Mouse (Mus musculus) limb, embryonic 13.5 days (tissue): ENCODE data around the gene Krt80. TPM values are rescaled to one million over a fixed set of nuclear protein-coding genes. Genes with fewer than 3 reads are reported as not detected.
"Not testable (repeated sequence)": the region's sequence is repeated elsewhere in the genome, so short reads cannot be mapped to it uniquely, and the experiment has no call there.

ENCODE experiments used
- ATAC-seq: fragments of 200-750 bp; cut with Nextera tagmentation; 2 replicates; pipeline ENCODE4 v1.8.0; 2017; ENCODE audit warnings: low read depth, moderate number of reproducible peaks, moderate TSS enrichment; ENCODE audit not compliant: low FRiP score
- H3K27ac ChIP-seq: fragments of 300-500 bp; sonication (generic); 2 replicates; pipeline ENCODE4 v1.5.1; 2015; ENCODE audit warnings: inconsistent platforms, mild to moderate bottlenecking, moderate library complexity
- H3K27me3 ChIP-seq: fragments of 300-500 bp; sonication (generic); 2 replicates; pipeline ENCODE4 v1.6.1; 2015; ENCODE audit warnings: mild to moderate bottlenecking, inconsistent platforms
- H3K36me3 ChIP-seq: fragments of 300-500 bp; sonication (generic); 2 replicates; pipeline ENCODE4 v1.6.1; 2015; ENCODE audit warnings: inconsistent platforms, mild to moderate bottlenecking, moderate library complexity
- H3K4me1 ChIP-seq: fragments of 300-500 bp; sonication (generic); 2 replicates; pipeline ENCODE4 v1.6.1; 2015; ENCODE audit warnings: inconsistent platforms
- H3K4me2 ChIP-seq: fragments of 300-500 bp; sonication (generic); replicated peaks from 2 replicates; pipeline ENCODE4 v1.6.1; 2015; ENCODE audit warnings: inconsistent platforms, mild to moderate bottlenecking, moderate library complexity
- H3K4me3 ChIP-seq: fragments of 300-500 bp; sonication (generic); 2 replicates; pipeline ENCODE4 v1.5.1; 2015; ENCODE audit warnings: moderate library complexity, mild to moderate bottlenecking, inconsistent platforms
- H3K9ac ChIP-seq: fragments of 300-500 bp; sonication (generic); 2 replicates; pipeline ENCODE4 v1.6.1; 2015; ENCODE audit warnings: mild to moderate bottlenecking, inconsistent platforms
- H3K9me3 ChIP-seq: fragments of 300-500 bp; sonication (generic); 2 replicates; pipeline ENCODE4 v1.6.1; 2016; ENCODE audit warnings: inconsistent platforms
- WGBS: fragments of 180-500 bp; shearing (Covaris S2); methylation state at CpG from one replicate; pipeline ENCODE4 v1.1.7; 2015; 5-methylcytosine and 5-hydroxymethylcytosine counted together
- polyA plus RNA-seq: library from polyadenylated mRNA; unstranded; fragments of >200 nt; fragmentation: Nextera tagmentation; extraction: Ambion mirVana; gene quantifications from 2 replicates; pipeline ENCODE4 v1.2.1, GENCODE M21; 2015

Gene Krt80
- polyA plus RNA-seq, 1 experiment from 2014 or later, result 1.0 TPM

DNA sequence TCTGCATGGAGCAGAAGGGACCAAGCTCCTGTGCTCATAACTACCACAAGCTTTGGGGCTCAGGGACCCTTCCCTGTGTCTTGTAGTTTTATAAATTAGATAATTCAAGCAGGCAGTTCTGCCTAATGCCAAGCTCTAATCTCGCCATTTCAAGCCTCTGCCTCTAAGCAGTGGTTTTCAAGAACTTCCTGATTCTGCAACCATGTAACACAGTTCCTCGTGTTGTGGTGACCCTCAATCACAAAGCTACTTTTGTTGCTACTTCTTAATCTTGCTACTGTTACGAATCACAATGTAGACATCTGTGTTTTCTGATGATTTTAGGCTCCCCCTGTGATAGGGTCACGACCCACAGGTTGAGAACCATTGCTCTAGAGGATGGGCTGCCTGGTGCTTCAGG, 36.3 kb downstream of the Krt80 start:
- no peak overlapping the region for H3K27ac ChIP-seq
- no peaks in the 10 kb centered on the region for H3K9me3 ChIP-seq
- H3K36me3 ChIP-seq, result no peaks in the 10 kb centered on the region
- peaks cover 24% of the 10 kb centered on the region for H3K4me1 ChIP-seq
- no peak for ATAC-seq
- H3K9ac ChIP-seq, result no peak overlapping the region
- 58% methylated on average over 4 of the region's 4 CpGs for WGBS
- peaks cover 23% of the 10 kb centered on the region for H3K27me3 ChIP-seq
- no peak overlapping the region for H3K4me3 ChIP-seq
- H3K4me2 ChIP-seq, result no peak overlapping the region

DNA sequence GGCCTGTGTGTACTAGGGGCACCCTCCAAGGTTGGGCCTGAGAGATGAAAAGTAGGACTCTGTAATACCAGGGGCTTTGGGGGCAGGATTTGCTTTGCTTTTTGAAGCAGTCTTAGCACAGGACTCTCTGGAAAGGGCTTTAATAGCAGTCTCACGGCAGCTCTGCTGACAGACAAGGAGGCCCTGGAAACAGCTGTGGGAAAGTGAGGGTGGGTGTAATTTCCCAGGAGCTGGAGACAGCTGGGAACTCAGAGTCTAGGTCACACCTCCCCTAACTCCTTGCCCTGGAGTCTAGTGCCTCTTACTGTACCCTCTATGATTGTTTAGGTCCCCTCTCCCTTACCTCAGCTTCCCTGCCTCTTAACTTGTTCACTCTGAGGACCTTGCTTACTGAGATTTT, 36.8 kb downstream of the Krt80 start:
- H3K4me1 ChIP-seq, result peaks cover 24% of the 10 kb centered on the region
- 0% methylated on average over 1 of the region's 1 CpGs for WGBS
- 0 out of 2 replicates have a peak, but pooled peaks have one; percentile 6 for ATAC-seq
- no peaks in the 10 kb centered on the region for H3K36me3 ChIP-seq
- H3K27ac ChIP-seq, result peak overlapping the region; percentile 52; the same call in 1 of the 2 replicates
- no peaks in the 10 kb centered on the region for H3K9me3 ChIP-seq
- no peak overlapping the region for H3K4me3 ChIP-seq
- peak overlapping the region; percentile 19; the same call in 1 of the 2 replicates for H3K9ac ChIP-seq
- peaks cover 19% of the 10 kb centered on the region for H3K27me3 ChIP-seq
- H3K4me2 ChIP-seq, result no peak overlapping the region

DNA sequence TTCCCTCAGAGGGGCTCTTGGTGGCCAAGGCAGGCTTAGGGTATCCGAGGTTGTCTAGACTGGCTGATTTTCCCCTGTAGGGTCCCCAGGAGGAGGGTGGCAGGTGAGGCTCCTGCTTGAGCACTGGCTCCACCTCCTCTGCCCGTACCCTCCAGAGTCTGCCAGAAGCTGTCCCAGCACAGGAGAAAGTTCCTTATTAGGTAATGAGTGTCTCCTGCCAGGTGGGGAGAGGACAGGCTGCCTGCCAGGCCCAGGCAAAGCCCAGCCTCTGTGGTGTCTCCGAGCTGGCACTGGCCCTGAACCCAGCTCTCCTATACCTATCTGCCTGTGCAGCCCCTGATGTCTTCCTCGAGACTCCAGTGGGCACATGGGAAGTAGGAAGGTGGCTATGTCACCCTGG, 37.6 kb downstream of the Krt80 start:
- Histone ChIP-seq H3K9me3 (no peaks in the 10 kb centered on the region), H3K4me3 (no peak overlapping the region), H3K36me3 (no peaks in the 10 kb centered on the region), H3K4me2 (no peak overlapping the region), H3K27me3 (peaks cover 15% of the 10 kb centered on the region), H3K9ac (no peak overlapping the region), H3K27ac (no peak overlapping the region), H3K4me1 (peaks cover 25% of the 10 kb centered on the region)
- no peak for ATAC-seq
- 64% methylated on average over 4 of the region's 4 CpGs for WGBS

DNA sequence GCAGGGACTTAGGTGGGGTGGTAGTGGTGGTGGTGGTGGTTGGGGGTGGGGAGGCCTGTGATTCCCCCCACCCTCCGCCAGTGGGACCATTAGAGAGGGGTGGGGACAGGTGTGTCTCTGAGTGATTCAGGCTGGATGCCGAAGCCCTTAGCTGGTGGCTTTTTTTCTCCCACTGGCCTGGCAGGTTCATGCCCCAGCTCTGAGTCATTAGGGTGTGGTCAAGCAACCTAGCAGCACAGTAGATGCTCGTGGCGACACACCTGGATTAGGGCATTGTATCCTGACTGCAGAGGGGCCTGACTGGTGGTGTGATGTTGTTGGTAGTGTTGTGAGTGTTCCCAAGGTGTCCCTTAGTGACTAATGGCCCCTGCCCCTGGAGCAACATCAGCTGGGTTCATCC, 38.9 kb downstream of the Krt80 start:
- H3K4me2 ChIP-seq, result no peak overlapping the region
- H3K9me3 ChIP-seq, result no peaks in the 10 kb centered on the region
- no peaks in the 10 kb centered on the region for H3K36me3 ChIP-seq
- no peak overlapping the region for H3K9ac ChIP-seq
- no peak for ATAC-seq
- 81% methylated on average over 4 of the region's 4 CpGs for WGBS
- H3K4me3 ChIP-seq, result no peak overlapping the region
- H3K4me1 ChIP-seq, result peaks cover 26% of the 10 kb centered on the region
- peaks cover 2% of the 10 kb centered on the region for H3K27me3 ChIP-seq
- H3K27ac ChIP-seq, result no peak overlapping the region

DNA sequence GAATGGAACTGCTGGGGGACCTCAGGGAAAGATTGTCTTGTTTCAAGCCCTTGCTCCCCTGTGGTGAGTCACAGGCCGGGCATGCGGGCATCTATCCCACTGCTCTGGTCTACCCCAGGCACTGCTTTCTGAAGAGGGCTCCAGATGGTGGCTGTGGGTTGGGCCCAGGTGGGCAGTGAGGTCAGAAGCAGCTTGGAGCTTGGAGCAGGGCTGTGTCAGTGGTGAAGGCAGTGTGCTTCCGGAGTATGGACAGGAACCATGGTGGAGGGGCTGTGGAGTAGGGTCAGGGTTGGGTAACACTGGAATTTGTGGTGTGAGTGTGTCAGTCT, 40.4 kb downstream of the Krt80 start:
- H3K4me1 ChIP-seq, result peaks cover 26% of the 10 kb centered on the region
- H3K9me3 ChIP-seq, result no peaks in the 10 kb centered on the region
- 84% methylated on average over 3 of the region's 3 CpGs for WGBS
- peak overlapping the region; percentile 39; the same call in 1 of the 2 replicates for H3K27ac ChIP-seq
- no peak overlapping the region for H3K4me2 ChIP-seq
- H3K9ac ChIP-seq, result no peak overlapping the region
- no peaks in the 10 kb centered on the region; the same call in 1 of the 2 replicates for H3K27me3 ChIP-seq
- 0 out of 2 replicates have a peak, but pooled peaks have one; percentile 12 for ATAC-seq
- H3K4me3 ChIP-seq, result no peak overlapping the region
- no peaks in the 10 kb centered on the region for H3K36me3 ChIP-seq

DNA sequence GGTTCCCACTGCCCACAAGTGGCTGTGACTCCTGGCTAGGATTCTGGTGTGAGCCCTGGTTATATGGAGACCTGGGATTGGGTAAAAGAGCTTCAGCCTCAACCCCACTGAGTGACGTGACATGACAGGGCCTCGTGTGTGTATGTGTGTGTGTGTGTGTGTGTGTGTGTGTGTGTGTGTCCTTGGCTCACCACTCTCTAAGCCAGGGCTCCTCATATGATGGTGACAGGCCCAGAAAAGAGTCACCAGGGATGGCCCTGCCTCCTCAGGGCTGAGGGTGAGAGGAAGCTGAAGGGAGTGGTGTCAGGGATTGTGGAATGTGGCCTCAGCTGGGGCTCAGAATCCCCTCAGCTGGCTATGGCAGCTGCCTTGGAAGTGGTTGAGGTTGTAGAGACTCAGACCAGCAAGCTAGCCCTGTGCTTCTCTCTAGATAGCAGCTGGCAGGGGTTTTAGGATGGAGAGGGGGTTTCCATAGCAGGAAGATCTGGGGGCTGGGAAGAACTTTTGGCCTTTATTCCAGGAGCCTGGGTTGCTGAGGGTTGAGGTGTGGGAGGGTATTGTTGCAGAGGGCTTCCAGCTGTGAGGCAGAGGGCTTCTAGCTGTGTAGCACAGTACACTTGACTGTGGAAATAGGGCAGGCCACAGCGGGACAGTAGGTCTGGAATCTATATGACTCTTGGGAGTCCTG, 40.9 kb downstream of the Krt80 start:
- 53% methylated on average over 3 of the region's 3 CpGs for WGBS
- Histone ChIP-seq H3K4me1 (peaks cover 26% of the 10 kb centered on the region), H3K9me3 (no peaks in the 10 kb centered on the region), H3K27ac (peak overlapping the region; percentile 39; the same call in 1 of the 2 replicates), H3K36me3 (no peaks in the 10 kb centered on the region), H3K9ac (no peak overlapping the region), H3K4me3 (no peak overlapping the region), H3K4me2 (no peak overlapping the region), H3K27me3 (no peaks in the 10 kb centered on the region; the same call in 1 of the 2 replicates)
- 0 out of 2 replicates have a peak, but pooled peaks have one; percentile 34 for ATAC-seq

- Histone ChIP-seq H3K27ac (no peak overlapping the region), H3K27me3 (no peaks in the 10 kb centered on the region; the same call in 1 of the 2 replicates), H3K9ac (no peak overlapping the region), H3K4me3 (no peak overlapping the region), H3K4me1 (peaks cover 14% of the 10 kb centered on the region; the same call in 1 of the 2 replicates), H3K36me3 (no peaks in the 10 kb centered on the region), H3K9me3 (no peaks in the 10 kb centered on the region), H3K4me2 (no peak overlapping the region)
- 5% methylated on average over 6 of the region's 6 CpGs for WGBS
- no peak for ATAC-seq
Observed at GRCm38 (mm10) chr15:101327282-101327681, 42.7 kb downstream of the Krt80 start.

- H3K27ac ChIP-seq, result no peak overlapping the region
- no peaks in the 10 kb centered on the region for H3K9me3 ChIP-seq
Observed at GRCm38 (mm10) chr15:101325991-101326534, 43.9 kb downstream of the Krt80 start.

DNA sequence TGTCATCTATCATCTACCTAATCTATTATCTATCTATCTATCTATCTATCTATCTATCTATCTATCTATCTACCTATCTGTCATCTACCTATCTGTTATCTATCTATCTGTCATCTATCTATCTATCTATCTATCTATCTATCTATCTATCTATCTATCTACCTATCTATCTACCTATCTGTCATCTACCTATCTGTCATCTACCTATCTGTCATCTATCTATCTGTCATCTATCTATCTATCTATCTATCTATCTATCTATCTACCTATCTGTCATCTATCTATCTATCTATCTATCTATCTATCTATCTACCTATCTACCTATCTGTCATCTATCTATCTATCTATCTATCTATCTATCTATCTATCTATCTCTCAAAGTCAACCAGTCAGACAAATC, 45.6 kb downstream of the Krt80 start:
- H3K4me3 ChIP-seq, H3K9me3 ChIP-seq, H3K9ac ChIP-seq, H3K4me2 ChIP-seq, H3K36me3 ChIP-seq, H3K27ac ChIP-seq, H3K27me3 ChIP-seq, ATAC-seq: not testable (repeated sequence)
- H3K4me1 ChIP-seq, result 0 out of 2 replicates have a peak, but pooled peaks cover 11% of the 10 kb centered on the region

More at GRCm38 (mm10) chr15:101325991-101326534, 43.9 kb downstream of the Krt80 start:
- 38% methylated on average over 10 of the region's 10 CpGs for WGBS
- Histone ChIP-seq H3K9ac (no peak overlapping the region), H3K4me1 (0 out of 2 replicates have a peak, but pooled peaks cover 12% of the 10 kb centered on the region), H3K36me3 (no peaks in the 10 kb centered on the region), H3K4me3 (no peak overlapping the region), H3K4me2 (no peak overlapping the region), H3K27me3 (no peaks in the 10 kb centered on the region; the same call in 1 of the 2 replicates)
- no peak for ATAC-seq

DNA sequence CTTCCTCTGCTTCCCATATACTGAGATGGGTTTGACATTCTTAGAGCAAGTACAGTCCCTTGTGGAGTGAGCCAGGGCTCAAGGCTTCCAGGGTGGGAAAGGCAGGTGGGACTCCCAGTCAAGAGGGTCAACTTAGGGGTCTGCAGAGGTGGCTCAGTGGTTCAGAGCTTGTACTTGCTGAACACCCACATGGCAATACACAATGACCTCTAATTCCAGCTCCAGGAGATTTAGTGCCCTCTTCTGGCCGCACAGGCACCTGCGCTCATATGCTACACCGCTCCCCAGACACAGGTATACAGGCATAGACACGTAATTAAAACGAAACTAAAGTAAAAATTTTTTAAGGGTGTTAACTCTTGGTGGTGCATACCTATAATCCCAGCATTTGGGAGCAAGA, 46.5 kb downstream of the Krt80 start:
- H3K4me2 ChIP-seq, result no peak overlapping the region
- H3K27me3 ChIP-seq, result no peaks in the 10 kb centered on the region; the same call in 1 of the 2 replicates
- H3K27ac ChIP-seq, result no peak overlapping the region
- peaks cover 12% of the 10 kb centered on the region; the same call in 1 of the 2 replicates for H3K4me1 ChIP-seq
- H3K36me3 ChIP-seq, result no peaks in the 10 kb centered on the region
- no peak overlapping the region for H3K9ac ChIP-seq
- no peak for ATAC-seq
- no peak overlapping the region for H3K4me3 ChIP-seq
- WGBS, result 92% methylated on average over 5 of the region's 5 CpGs
- no peaks in the 10 kb centered on the region for H3K9me3 ChIP-seq

DNA sequence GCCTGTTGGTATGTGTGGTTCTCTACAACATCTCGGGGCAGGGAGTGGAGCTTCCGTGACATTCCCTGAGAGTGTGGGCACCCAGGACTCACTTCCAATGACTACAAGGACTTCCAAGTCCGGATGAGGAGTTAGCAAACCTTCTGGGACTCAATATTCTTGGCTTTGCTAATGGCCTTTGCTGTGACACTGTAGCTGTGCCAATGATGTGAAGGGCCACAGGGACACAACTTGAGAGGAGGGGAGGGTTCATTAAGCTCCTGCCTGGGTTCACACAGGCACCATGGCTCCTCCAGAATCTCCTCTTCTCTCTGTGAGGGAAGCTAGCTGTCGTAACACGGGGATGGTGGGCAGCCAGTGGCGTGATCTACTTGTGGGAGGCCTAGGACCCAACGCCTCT, 47.3 kb downstream of the Krt80 start:
- H3K27me3 ChIP-seq, result no peaks in the 10 kb centered on the region; the same call in 1 of the 2 replicates
- WGBS, result 86% methylated on average over 7 of the region's 7 CpGs
- no peak overlapping the region for H3K4me2 ChIP-seq
- peaks cover 12% of the 10 kb centered on the region; the same call in 1 of the 2 replicates for H3K4me1 ChIP-seq
- H3K36me3 ChIP-seq, result no peaks in the 10 kb centered on the region
- no peak overlapping the region for H3K4me3 ChIP-seq
- ATAC-seq, result no peak
- no peak overlapping the region for H3K9ac ChIP-seq
- no peaks in the 10 kb centered on the region for H3K9me3 ChIP-seq
- no peak overlapping the region for H3K27ac ChIP-seq

- H3K4me2 ChIP-seq, result no peak overlapping the region
- no peaks in the 10 kb centered on the region for H3K9me3 ChIP-seq
- no peak for ATAC-seq
- H3K9ac ChIP-seq, result no peak overlapping the region
- peaks cover 9% of the 10 kb centered on the region; the same call in 1 of the 2 replicates for H3K4me1 ChIP-seq
- no peaks in the 10 kb centered on the region; the same call in 1 of the 2 replicates for H3K27me3 ChIP-seq
- WGBS, result 78% methylated on average over 5 of the region's 5 CpGs
- H3K27ac ChIP-seq, result no peak overlapping the region
- no peak overlapping the region for H3K4me3 ChIP-seq
- H3K36me3 ChIP-seq, result no peaks in the 10 kb centered on the region
Observed at GRCm38 (mm10) chr15:101322106-101322505, 47.9 kb downstream of the Krt80 start.
